Mouse (Mus musculus): Measurements from ENCODE around the gene Sel1l.

DNA sequence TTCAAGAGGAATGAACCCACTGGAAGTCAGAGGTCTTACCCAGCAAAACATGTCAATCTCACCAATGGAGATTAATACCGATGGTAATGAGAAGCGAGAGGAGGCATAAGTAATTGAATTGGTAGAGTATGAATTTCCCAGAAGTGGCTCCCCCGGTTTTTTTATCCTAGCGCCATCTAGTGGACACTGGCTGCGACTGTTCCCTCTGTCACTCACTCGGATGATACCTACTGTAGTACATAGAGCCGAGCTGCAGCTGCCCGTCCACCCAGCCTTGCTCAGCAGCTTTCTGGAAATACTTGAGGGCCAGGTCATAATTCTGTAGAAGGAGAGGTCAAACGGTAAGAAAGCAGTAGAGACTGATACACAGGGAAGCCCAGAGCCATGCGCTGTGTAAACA lies 33.0 kb downstream of the Sel1l start:
- TF ChIP-seq CTCF (IDR thresholded peaks at IDR 0.05; ENCODE audit: control insufficient read depth, insufficient read depth, insufficient replicate concordance, low read depth, low read length) (peak; percentile 55; the same call in 1 of the 2 replicates), POLR2A (IDR thresholded peaks at IDR 0.05; ENCODE audit: control insufficient read depth, low read depth, low read length) (no peak)

All from testis, adult 2 months (tissue).